Mouse (Mus musculus) thymus, postnatal 36 days (tissue): ENCODE measurements around the gene Cela2a.

Source experiments
- DNase-seq, 2 experiments: peaks; one replicate each; pipeline ENCODE4 v3.0.0; 2022; ENCODE audit warnings: mixed read lengths in 2 of 2

The Cela2a gene

GRCm38 (mm10) chr4:141857422-141857930 is 31.5 kb upstream of the Cela2a start:
- peak; percentile 64 to 72 for DNase-seq

GRCm38 (mm10) chr4:141853437-141853836 is 27.5 kb upstream of the Cela2a start:
- peak in 1 of 2 experiments; percentile 36 for DNase-seq

- DNase-seq: no peak
These were observed 20.0 kb upstream of the Cela2a start, which contains the start of gene Ctrc for GRCm38 (mm10) chr4:141845999-141846398. TSS of gene Ctrc (minus strand) at chr4:141846359.

GRCm38 (mm10) chr4:141834536-141835095 is 8.7 kb upstream of the Cela2a start:
- DNase-seq: no peak

- DNase-seq: no peak
These were observed 8.0 kb upstream of the Cela2a start for GRCm38 (mm10) chr4:141833911-141834310.

GRCm38 (mm10) chr4:141831361-141831760 is 5.4 kb upstream of the Cela2a start:
- no peak for DNase-seq

GRCm38 (mm10) chr4:141830381-141830780 is 4.4 kb upstream of the Cela2a start:
- no peak for DNase-seq

GRCm38 (mm10) chr4:141828177-141828576 is 2.2 kb upstream of the Cela2a start:
- no peak for DNase-seq

GRCm38 (mm10) chr4:141827401-141827800 is 1.4 kb upstream of the Cela2a start:
- no peak for DNase-seq

- peak in 1 of 2 experiments; percentile 18 for DNase-seq
These were observed 3.0 kb downstream of the Cela2a start for GRCm38 (mm10) chr4:141822979-141823378.

- DNase-seq: peak; percentile 12 to 14
These were observed 3.9 kb downstream of the Cela2a start for GRCm38 (mm10) chr4:141822089-141822488.

- no peak for DNase-seq
These were observed 4.8 kb downstream of the Cela2a start for GRCm38 (mm10) chr4:141821178-141821577.

GRCm38 (mm10) chr4:141819316-141819715 is 6.6 kb downstream of the Cela2a start:
- DNase-seq: no peak

GRCm38 (mm10) chr4:141818861-141819260 is 7.1 kb downstream of the Cela2a start:
- no peak for DNase-seq

- no peak for DNase-seq
These were observed 8.3 kb downstream of the Cela2a start for GRCm38 (mm10) chr4:141817706-141818105.

- DNase-seq: no peak
These were observed 8.9 kb downstream of the Cela2a start for GRCm38 (mm10) chr4:141816776-141817655.

- DNase-seq: no peak
These were observed 9.7 kb downstream of the Cela2a start for GRCm38 (mm10) chr4:141816267-141816666.

- DNase-seq: no peak
These were observed 14.6 kb downstream of the Cela2a start for GRCm38 (mm10) chr4:141811375-141811774.

GRCm38 (mm10) chr4:141810975-141811374 is 15.0 kb downstream of the Cela2a start:
- DNase-seq: no peak

- peak; percentile 22 to 32 for DNase-seq
These were observed 16.0 kb downstream of the Cela2a start for GRCm38 (mm10) chr4:141809850-141810464.

- DNase-seq: no peak
These were observed 20.1 kb downstream of the Cela2a start for GRCm38 (mm10) chr4:141805886-141806285.

- no peak for DNase-seq
These were observed 21.9 kb downstream of the Cela2a start for GRCm38 (mm10) chr4:141804105-141804504.

GRCm38 (mm10) chr4:141797545-141797944 is 28.4 kb downstream of the Cela2a start:
- no peak for DNase-seq
